Mouse (Mus musculus): ENCODE measurements around the gene Mgat4d.
"Not testable (repeated sequence)": the region's sequence is repeated elsewhere in the genome, so short reads cannot be mapped to it uniquely, and the experiment has no call there.

Mgat4d gene

GRCm38 (mm10) chr8:83348263-83348662 is at the start of gene Mgat4d:
Gene Mgat4d (plus strand): TSS chr8:83348471.
- Histone ChIP-seq H3K27me3 (ENCODE audit: control insufficient read depth, insufficient read depth, low read length, poor library complexity, severe bottlenecking) (no peaks in the 10 kb centered on the region; the same call in 1 of the 2 replicates), H3K36me3 (ENCODE audit: control insufficient read depth, insufficient read depth, low read length, poor library complexity, severe bottlenecking) (no peaks in the 10 kb centered on the region)
- DNase-seq (ENCODE audit: low read depth, low spot score) = no peak

GRCm38 (mm10) chr8:83300135-83300534 is 48.1 kb upstream of the Mgat4d start:
- DNase-seq (ENCODE audit: low read depth, low spot score) = peak; percentile 30
- H3K36me3 ChIP-seq (ENCODE audit: control insufficient read depth, insufficient read depth, low read length, poor library complexity, severe bottlenecking) = no peaks in the 10 kb centered on the region
- no peaks in the 10 kb centered on the region for H3K27me3 ChIP-seq (ENCODE audit: control insufficient read depth, insufficient read depth, low read length, poor library complexity, severe bottlenecking)

- no peaks in the 10 kb centered on the region for H3K36me3 ChIP-seq (ENCODE audit: control insufficient read depth, insufficient read depth, low read length, poor library complexity, severe bottlenecking)
- H3K27me3 ChIP-seq (ENCODE audit: control insufficient read depth, insufficient read depth, low read length, poor library complexity, severe bottlenecking) = no peaks in the 10 kb centered on the region
- DNase-seq (ENCODE audit: low read depth, low spot score) = no peak
Measured at GRCm38 (mm10) chr8:83304946-83305345, 43.3 kb upstream of the Mgat4d start.

GRCm38 (mm10) chr8:83309836-83310235 is 38.4 kb upstream of the Mgat4d start:
- no peaks in the 10 kb centered on the region for H3K27me3 ChIP-seq (ENCODE audit: control insufficient read depth, insufficient read depth, low read length, poor library complexity, severe bottlenecking)
- 0 out of 2 replicates have a peak, but pooled peaks cover 2% of the 10 kb centered on the region for H3K36me3 ChIP-seq (ENCODE audit: control insufficient read depth, insufficient read depth, low read length, poor library complexity, severe bottlenecking)
- DNase-seq (ENCODE audit: low read depth, low spot score) = no peak

GRCm38 (mm10) chr8:83315084-83315483 is 33.2 kb upstream of the Mgat4d start:
- H3K36me3 ChIP-seq (ENCODE audit: control insufficient read depth, insufficient read depth, low read length, poor library complexity, severe bottlenecking) = peaks cover 10% of the 10 kb centered on the region
- DNase-seq (ENCODE audit: low read depth, low spot score); H3K27me3 ChIP-seq (ENCODE audit: control insufficient read depth, insufficient read depth, low read length, poor library complexity, severe bottlenecking): not testable (repeated sequence)

- DNase-seq (ENCODE audit: low read depth, low spot score) = no peak
- no peaks in the 10 kb centered on the region for H3K27me3 ChIP-seq (ENCODE audit: control insufficient read depth, insufficient read depth, low read length, poor library complexity, severe bottlenecking)
- peaks cover 10% of the 10 kb centered on the region for H3K36me3 ChIP-seq (ENCODE audit: control insufficient read depth, insufficient read depth, low read length, poor library complexity, severe bottlenecking)
Measured at GRCm38 (mm10) chr8:83315691-83316090, 32.6 kb upstream of the Mgat4d start.

GRCm38 (mm10) chr8:83320543-83320942 is 27.7 kb upstream of the Mgat4d start:
- H3K36me3 ChIP-seq (ENCODE audit: control insufficient read depth, insufficient read depth, low read length, poor library complexity, severe bottlenecking) = peaks cover 7% of the 10 kb centered on the region
- H3K27me3 ChIP-seq (ENCODE audit: control insufficient read depth, insufficient read depth, low read length, poor library complexity, severe bottlenecking) = no peaks in the 10 kb centered on the region
- no peak for DNase-seq (ENCODE audit: low read depth, low spot score)

GRCm38 (mm10) chr8:83322374-83322773 is 25.9 kb upstream of the Mgat4d start:
- H3K27me3 ChIP-seq (ENCODE audit: control insufficient read depth, insufficient read depth, low read length, poor library complexity, severe bottlenecking) = no peaks in the 10 kb centered on the region
- peaks cover 3% of the 10 kb centered on the region for H3K36me3 ChIP-seq (ENCODE audit: control insufficient read depth, insufficient read depth, low read length, poor library complexity, severe bottlenecking)
- no peak for DNase-seq (ENCODE audit: low read depth, low spot score)

- peaks cover 5% of the 10 kb centered on the region for H3K36me3 ChIP-seq (ENCODE audit: control insufficient read depth, insufficient read depth, low read length, poor library complexity, severe bottlenecking)
- H3K27me3 ChIP-seq (ENCODE audit: control insufficient read depth, insufficient read depth, low read length, poor library complexity, severe bottlenecking) = no peaks in the 10 kb centered on the region
- DNase-seq (ENCODE audit: low read depth, low spot score) = no peak
Measured at GRCm38 (mm10) chr8:83323056-83323455, 25.2 kb upstream of the Mgat4d start.

- no peak for DNase-seq (ENCODE audit: low read depth, low spot score)
- H3K27me3 ChIP-seq (ENCODE audit: control insufficient read depth, insufficient read depth, low read length, poor library complexity, severe bottlenecking) = 0 out of 2 replicates have a peak, but pooled peaks cover 1% of the 10 kb centered on the region
- peaks cover 4% of the 10 kb centered on the region; the same call in 1 of the 2 replicates for H3K36me3 ChIP-seq (ENCODE audit: control insufficient read depth, insufficient read depth, low read length, poor library complexity, severe bottlenecking)
Measured at GRCm38 (mm10) chr8:83327889-83328288, 20.4 kb upstream of the Mgat4d start.

GRCm38 (mm10) chr8:83331567-83331898 is 16.7 kb upstream of the Mgat4d start:
- Histone ChIP-seq H3K27me3 (ENCODE audit: control insufficient read depth, insufficient read depth, low read length, poor library complexity, severe bottlenecking) (0 out of 2 replicates have a peak, but pooled peaks cover 2% of the 10 kb centered on the region), H3K36me3 (ENCODE audit: control insufficient read depth, insufficient read depth, low read length, poor library complexity, severe bottlenecking) (peaks cover 2% of the 10 kb centered on the region; the same call in 1 of the 2 replicates)
- peak; percentile 24 for DNase-seq (ENCODE audit: low read depth, low spot score)

GRCm38 (mm10) chr8:83331899-83332697 is 16.2 kb upstream of the Mgat4d start, which contains the start of gene Elmod2:
Gene Elmod2 (minus strand): TSS chr8:83332486.
- peak; percentile 95 for DNase-seq (ENCODE audit: low read depth, low spot score)
- Histone ChIP-seq H3K27me3 (ENCODE audit: control insufficient read depth, insufficient read depth, low read length, poor library complexity, severe bottlenecking) (0 out of 2 replicates have a peak, but pooled peaks cover 2% of the 10 kb centered on the region), H3K36me3 (ENCODE audit: control insufficient read depth, insufficient read depth, low read length, poor library complexity, severe bottlenecking) (peaks cover 2% of the 10 kb centered on the region; the same call in 1 of the 2 replicates)

- Histone ChIP-seq H3K27me3 (ENCODE audit: control insufficient read depth, insufficient read depth, low read length, poor library complexity, severe bottlenecking) (0 out of 2 replicates have a peak, but pooled peaks cover 2% of the 10 kb centered on the region), H3K36me3 (ENCODE audit: control insufficient read depth, insufficient read depth, low read length, poor library complexity, severe bottlenecking) (no peaks in the 10 kb centered on the region; the same call in 1 of the 2 replicates)
- DNase-seq (ENCODE audit: low read depth, low spot score) = no peak
Measured at GRCm38 (mm10) chr8:83332864-83333263, 15.4 kb upstream of the Mgat4d start.

- Histone ChIP-seq H3K27me3 (ENCODE audit: control insufficient read depth, insufficient read depth, low read length, poor library complexity, severe bottlenecking) (no peaks in the 10 kb centered on the region), H3K36me3 (ENCODE audit: control insufficient read depth, insufficient read depth, low read length, poor library complexity, severe bottlenecking) (no peaks in the 10 kb centered on the region)
- DNase-seq (ENCODE audit: low read depth, low spot score) = no peak
Measured at GRCm38 (mm10) chr8:83342076-83342475, 6.2 kb upstream of the Mgat4d start.

- DNase-seq (ENCODE audit: low read depth, low spot score) = peak; percentile 55
- no peaks in the 10 kb centered on the region for H3K27me3 ChIP-seq (ENCODE audit: control insufficient read depth, insufficient read depth, low read length, poor library complexity, severe bottlenecking)
- H3K36me3 ChIP-seq (ENCODE audit: control insufficient read depth, insufficient read depth, low read length, poor library complexity, severe bottlenecking) = no peaks in the 10 kb centered on the region
Measured at GRCm38 (mm10) chr8:83342693-83343092, 5.6 kb upstream of the Mgat4d start.
